Mouse (Mus musculus) small intestine, adult 2 months (tissue): ENCODE data around the gene Sulf2.

Experiments
- CTCF ChIP-seq: fragments of 200-500 bp; IDR thresholded peaks from 2 replicates; pipeline ENCODE4 v1.5.1; 2012; ENCODE audit warnings: low read depth, mild to moderate bottlenecking, control low read depth, inconsistent platforms, low read length, moderate library complexity, mixed read lengths; ENCODE audit not compliant: insufficient replicate concordance, insufficient read length; ENCODE audit errors: extremely low read depth
- POLR2A ChIP-seq: fragments of 200-500 bp; IDR thresholded peaks from 2 replicates; pipeline ENCODE4 v1.6.1; 2012; ENCODE audit warnings: low read depth, mild to moderate bottlenecking, control low read depth, inconsistent platforms, low read length, moderate library complexity

DNA sequence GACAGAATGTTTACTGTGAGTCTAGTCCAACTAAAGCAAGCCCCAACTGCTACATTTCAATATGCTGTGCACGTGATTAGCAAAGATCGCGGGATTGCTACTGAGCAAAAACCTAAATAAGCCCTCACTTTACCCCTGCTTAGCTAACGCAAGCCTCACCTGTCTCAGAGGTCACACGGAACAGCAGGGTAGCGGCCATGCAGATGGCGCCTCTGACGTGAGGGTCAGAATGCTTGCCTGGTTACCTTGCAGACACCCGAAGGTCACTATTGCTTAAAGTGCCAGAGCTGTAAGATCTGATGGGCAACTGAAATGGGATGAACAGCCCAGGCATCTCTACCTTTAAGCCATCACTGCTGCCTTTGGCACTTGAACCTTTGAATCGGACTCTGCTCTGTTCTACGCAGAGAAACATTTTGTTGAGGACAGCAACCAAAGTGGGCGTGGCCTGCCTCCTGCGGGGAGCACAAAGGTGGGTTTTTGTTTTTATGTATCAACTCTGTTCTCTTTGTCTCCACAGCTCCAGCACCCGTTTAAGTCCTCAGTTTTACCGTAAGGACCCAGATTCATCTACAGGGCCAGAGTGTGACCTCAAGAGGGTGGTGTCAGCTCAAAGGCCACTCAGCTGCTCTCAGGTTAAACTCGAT lies 38.8 kb upstream of the Sulf2 start:
- no peak for TF ChIP-seq CTCF
- no peak for TF ChIP-seq POLR2A
